Mouse (Mus musculus): ENCODE data around the gene Dhx30. TPM values are rescaled to one million over a fixed set of nuclear protein-coding genes. Genes with fewer than 3 reads are reported as not detected.

The Dhx30 gene
- polyA plus RNA-seq, 1 experiment from 2014 or later, result 200 TPM

GRCm38 (mm10) chr9:110035091-110035490 is 82.5 kb downstream of the Dhx30 start:
- Histone ChIP-seq H3K4me2 (replicated peaks) (no peak overlapping the region), H3K27me3 (replicated peaks) (no peaks in the 10 kb centered on the region), H3K4me3 (no peak overlapping the region), H3K4me1 (no peaks in the 10 kb centered on the region), H3K27ac (no peak overlapping the region), H3K9ac (no peak overlapping the region), H3K9me3 (no peaks in the 10 kb centered on the region), H3K36me3 (peaks cover 33% of the 10 kb centered on the region)
- ATAC-seq (ENCODE audit: low FRiP score, low read depth), result no peak
- 85% methylated on average over 4 of the region's 4 CpGs for WGBS

Other genes with a start within 250 kb of the Dhx30 start
- gene Cdc25a, start 242.3 kb downstream of the Dhx30 start, polyA plus RNA-seq (2016; fragmentation: Nextera tagmentation; extraction: Ambion mirVana), result 33.9 and 36.3 TPM in 2 replicates
- gene Map4, start 186.4 kb downstream of the Dhx30 start, polyA plus RNA-seq (2016; fragmentation: Nextera tagmentation; extraction: Ambion mirVana), result 141 and 161 TPM in 2 replicates
- 172 and 185 TPM in 2 replicates for gene Smarcc1, start 122 bp downstream of the Dhx30 start, polyA plus RNA-seq (2016; fragmentation: Nextera tagmentation; extraction: Ambion mirVana)
- 36.2 and 42.6 TPM in 2 replicates for gene Cspg5, start 126.0 kb upstream of the Dhx30 start, polyA plus RNA-seq (2016; fragmentation: Nextera tagmentation; extraction: Ambion mirVana)
- 39.9 and 41.2 TPM in 2 replicates for gene Elp6, start 187.3 kb upstream of the Dhx30 start, polyA plus RNA-seq (2016; fragmentation: Nextera tagmentation; extraction: Ambion mirVana)
- gene Scap, start 215.5 kb upstream of the Dhx30 start, polyA plus RNA-seq (2016; fragmentation: Nextera tagmentation; extraction: Ambion mirVana), result 40.1 and 43.5 TPM in 2 replicates

All from neural tube, embryonic 12.5 days (tissue).